Mouse (Mus musculus) v-Abl transformed pro-B cells (cell line): ENCODE results near the gene Zfp57.

Experiments
- in situ Hi-C, 2 experiments: fragments of 400-800 bp; cut with MboI; formaldehyde crosslinking; loops; one replicate each; pipeline ENCODE4 v1.15.1; 2025; ENCODE audit not compliant: unreplicated experiment in 2 of 2

The Zfp57 gene

DNA sequence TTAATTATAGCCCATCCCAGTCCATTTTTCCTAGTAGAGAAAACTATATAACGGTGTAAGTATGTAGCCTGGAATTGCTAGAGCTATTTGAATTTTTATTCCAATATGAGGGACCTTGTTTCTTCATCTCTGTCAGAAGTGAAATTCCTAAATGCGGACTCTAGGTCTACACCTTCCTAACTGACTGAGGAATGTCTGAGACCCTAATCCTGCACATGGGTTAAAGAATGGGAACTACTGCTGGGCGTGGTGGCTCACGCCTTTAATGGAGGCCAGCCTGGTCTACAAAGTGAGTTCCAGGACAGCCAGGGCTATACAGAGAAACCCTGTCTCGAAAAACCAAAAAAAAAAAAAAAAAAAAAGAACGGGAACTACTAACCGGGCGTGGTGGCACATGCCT is 28.2 kb downstream of the Zfp57 start:
- in situ Hi-C loops: no loop called here

DNA sequence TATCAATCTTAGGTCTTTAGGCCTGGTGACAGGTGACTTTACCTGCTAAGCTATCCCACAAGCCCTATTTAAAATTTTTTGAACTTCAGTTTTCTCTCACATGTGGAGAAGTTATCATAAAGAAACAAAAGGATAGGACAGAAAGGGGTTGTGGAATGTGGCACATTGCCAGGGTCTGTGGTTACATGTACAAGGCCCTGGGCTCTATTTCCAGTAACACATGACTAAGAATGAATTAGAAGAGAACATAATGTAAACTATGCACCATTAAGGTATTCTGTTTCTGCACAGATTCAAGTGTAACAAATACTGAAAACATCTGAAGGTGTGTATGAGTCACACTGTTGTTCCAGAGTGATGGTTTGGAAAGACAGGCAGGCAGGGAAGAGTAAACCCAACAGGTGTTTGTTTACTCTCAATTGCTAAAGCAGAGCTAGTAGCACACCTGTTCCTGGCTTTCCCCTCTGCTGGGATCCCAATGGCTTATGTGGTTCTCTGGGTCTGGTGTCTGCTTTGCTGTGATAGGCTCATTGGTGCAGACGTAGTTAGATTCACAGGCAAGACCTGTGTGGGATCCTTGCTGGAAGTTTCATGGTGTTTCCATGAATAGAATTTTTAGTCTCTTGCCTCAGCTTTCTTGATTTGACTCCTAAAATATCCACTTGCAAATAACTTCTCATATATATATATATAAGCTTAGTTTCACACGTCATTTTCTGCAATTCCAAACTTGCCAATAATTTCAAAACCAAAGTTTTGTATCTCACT is 38.3 kb downstream of the Zfp57 start:
- in situ Hi-C loops: no loop called here

- in situ Hi-C loops: no loop called here
Measured at GRCm38 (mm10) chr17:37044651-37045244, 43.8 kb downstream of the Zfp57 start.

GRCm38 (mm10) chr17:37045611-37046311 is 44.8 kb downstream of the Zfp57 start, which contains the start of gene Gabbr1:
Gene Gabbr1, plus strand, starts transcription at chr17:37045966.
- in situ Hi-C loops: no loop called here

- in situ Hi-C loops: no loop called here
Measured at GRCm38 (mm10) chr17:37046312-37047112, 45.5 kb downstream of the Zfp57 start.

- in situ Hi-C loops: no loop called here
Measured at GRCm38 (mm10) chr17:37047332-37047976, 46.5 kb downstream of the Zfp57 start.

DNA sequence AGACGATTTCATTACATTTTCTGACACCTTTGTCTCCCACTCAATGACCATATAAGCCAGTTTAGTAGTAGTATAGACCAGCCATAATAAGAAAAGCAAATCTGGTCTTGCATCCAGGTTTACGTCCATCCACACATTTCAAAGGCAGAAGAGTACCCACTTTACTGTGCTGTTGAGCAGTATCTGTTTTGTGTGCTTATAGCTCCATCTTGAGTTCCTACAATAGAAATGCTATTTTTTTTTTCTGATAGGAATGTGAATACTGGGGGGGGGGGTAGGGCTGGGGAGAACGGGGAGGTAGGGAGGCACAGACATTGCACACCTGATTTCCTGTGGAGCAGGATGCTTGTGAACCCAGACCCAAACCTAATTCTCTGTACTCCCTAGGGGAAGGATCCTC is 47.0 kb downstream of the Zfp57 start:
- in situ Hi-C loops: no loop called here

GRCm38 (mm10) chr17:37048383-37048782 is 47.4 kb downstream of the Zfp57 start:
- in situ Hi-C loops: no loop called here

- in situ Hi-C loops: no loop called here
Measured at GRCm38 (mm10) chr17:37049570-37050310, 48.8 kb downstream of the Zfp57 start.

DNA sequence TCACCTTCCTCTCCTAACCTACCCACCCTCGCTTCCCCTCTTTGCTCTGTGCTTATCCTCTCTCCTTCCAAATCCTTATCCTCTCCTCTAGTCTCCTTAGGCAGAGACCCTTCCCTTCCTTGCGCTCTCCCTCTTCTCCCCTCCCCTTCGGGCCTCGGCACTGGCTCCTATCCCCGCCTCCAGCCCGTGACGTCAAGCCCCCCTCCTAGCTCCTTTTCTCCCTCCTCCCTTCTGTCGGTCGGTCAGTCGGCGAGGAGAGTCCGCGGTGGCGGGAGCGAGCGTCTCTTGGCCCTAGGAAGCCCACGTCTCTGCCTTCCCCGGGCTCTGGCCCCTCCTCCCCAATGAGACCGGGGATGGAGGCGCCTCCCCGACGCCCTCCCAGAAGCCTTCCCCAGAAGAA is 49.4 kb downstream of the Zfp57 start:
- in situ Hi-C loops: no loop called here

DNA sequence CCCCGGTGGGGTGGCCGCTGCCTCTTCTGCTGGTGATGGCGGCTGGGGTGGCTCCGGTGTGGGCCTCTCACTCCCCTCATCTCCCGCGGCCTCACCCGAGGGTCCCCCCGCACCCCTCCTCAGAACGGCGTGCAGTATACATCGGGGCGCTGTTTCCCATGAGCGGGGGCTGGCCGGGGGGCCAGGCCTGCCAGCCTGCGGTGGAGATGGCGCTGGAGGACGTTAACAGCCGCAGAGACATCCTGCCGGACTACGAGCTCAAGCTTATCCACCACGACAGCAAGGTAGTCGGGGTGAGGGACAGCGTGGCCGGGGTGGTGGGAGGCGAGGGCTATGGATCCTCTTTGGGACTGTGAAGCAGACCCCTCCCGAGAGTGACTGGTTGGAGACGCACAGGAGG is 49.9 kb downstream of the Zfp57 start:
- in situ Hi-C loops: no loop called here

GRCm38 (mm10) chr17:37051745-37052144 is 50.8 kb downstream of the Zfp57 start:
- in situ Hi-C loops: no loop called here

DNA sequence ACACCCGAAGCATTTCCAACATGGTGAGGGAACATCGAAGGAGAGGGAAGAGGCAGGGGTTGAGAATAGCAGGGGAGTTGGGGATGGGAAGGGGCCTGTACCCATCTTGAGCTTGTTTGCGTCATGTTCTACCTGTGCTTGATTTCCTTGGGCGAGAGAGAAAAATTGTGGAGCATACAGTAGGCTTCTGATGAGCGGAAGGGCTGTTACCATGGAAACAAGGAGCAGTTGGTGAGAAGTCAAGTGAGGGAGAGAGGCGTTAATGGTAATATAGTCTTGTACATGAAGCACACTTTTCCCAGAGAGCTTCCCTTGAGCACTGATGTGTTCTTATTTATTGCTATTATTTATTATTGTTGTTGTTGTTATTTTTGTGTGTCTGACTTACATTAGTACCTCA is 56.0 kb downstream of the Zfp57 start:
- in situ Hi-C loops: no loop called here
